ENCODE assay signal across 11 mouse cellular contexts in genomic region chr12:80290964-80291363, GRCm38 (mm10). TPM values are rescaled to one million over a fixed set of nuclear protein-coding genes. Genes with fewer than 3 reads are reported as not detected.
DNase-seq lines count a peak whose midpoint lies in the region; ATAC-seq and TF ChIP-seq lines count a peak whose summit lies in the region.
"Had no signal": no experiment of that assay in that cellular context is flagged by ENCODE, and none has a peak within 500 bp of the region (broad histone marks: within the 10 kb centered on the region; RNA-seq: fewer than 3 reads in every experiment).

No protein-coding gene starts in this region.

- H3K9me3 ChIP-seq in heart, embryonic 11.5 days (replicated peaks; ENCODE audit: control insufficient read depth, low read length): no peaks in the 10 kb centered on the region
- H3K9me3 ChIP-seq in lung, postnatal 0 days (ENCODE audit: low read length): no peaks in the 10 kb centered on the region
- H3K9me3 ChIP-seq in midbrain, embryonic 16.5 days (replicated peaks; ENCODE audit: control insufficient read depth, low read length, poor library complexity, severe bottlenecking): no peaks in the 10 kb centered on the region
- H3K9me3 ChIP-seq: G1E; heart, embryonic 13.5 days had no signal

- 69% methylated on average over 8 of the region's 8 CpGs for WGBS in heart, embryonic 11.5 days (ENCODE audit: insufficient replicate concordance)
- WGBS in lung, postnatal 0 days: 69% methylated on average over 8 of the region's 8 CpGs
- 88% methylated on average over 8 of the region's 8 CpGs for WGBS in midbrain, embryonic 16.5 days

- no peak for ATAC-seq in heart, embryonic 11.5 days (replicated peaks; ENCODE audit: insufficient number of reproducible peaks, low FRiP score, low TSS enrichment)
- peak; percentile 21; the same call in 1 of the 2 replicates for ATAC-seq in lung, postnatal 0 days
- no peak for ATAC-seq in midbrain, embryonic 16.5 days

- H3K27ac ChIP-seq in heart, embryonic 11.5 days (ENCODE audit: low read depth, low read length): no peak overlapping the region
- no peak overlapping the region for H3K27ac ChIP-seq in lung, postnatal 0 days (ENCODE audit: low read length)
- no peak overlapping the region for H3K27ac ChIP-seq in midbrain, embryonic 16.5 days (ENCODE audit: low read length)
- H3K27ac ChIP-seq: heart, embryonic 13.5 days had no signal

- no peak overlapping the region for H3K4me3 ChIP-seq in heart, embryonic 11.5 days (ENCODE audit: low read depth, low read length)
- no peak overlapping the region for H3K4me3 ChIP-seq in lung, postnatal 0 days (ENCODE audit: low read depth, low read length)
- H3K4me3 ChIP-seq in midbrain, embryonic 16.5 days (ENCODE audit: low read depth, low read length): no peak overlapping the region
- H3K4me3 ChIP-seq: heart, embryonic 13.5 days had no signal

- H3K9ac ChIP-seq in heart, embryonic 11.5 days (ENCODE audit: low read depth, low read length): no peak overlapping the region
- no peak overlapping the region for H3K9ac ChIP-seq in lung, postnatal 0 days (replicated peaks; ENCODE audit: low read depth)
- H3K9ac ChIP-seq in midbrain, embryonic 16.5 days (ENCODE audit: low read depth, low read length): no peak overlapping the region
- H3K9ac ChIP-seq: heart, embryonic 13.5 days had no signal

- H3K36me3 ChIP-seq in heart, embryonic 11.5 days (ENCODE audit: control insufficient read depth, insufficient read depth, low read length): no peaks in the 10 kb centered on the region
- H3K36me3 ChIP-seq in lung, postnatal 0 days (ENCODE audit: insufficient read depth, low read length): no peaks in the 10 kb centered on the region
- no peaks in the 10 kb centered on the region for H3K36me3 ChIP-seq in midbrain, embryonic 16.5 days (ENCODE audit: control insufficient read depth, insufficient read depth, low read length)
- H3K36me3 ChIP-seq: G1E; heart, embryonic 13.5 days had no signal

- no peaks in the 10 kb centered on the region for H3K27me3 ChIP-seq in heart, embryonic 11.5 days (ENCODE audit: control insufficient read depth, insufficient read depth, low read length)
- H3K27me3 ChIP-seq in lung, postnatal 0 days (replicated peaks; ENCODE audit: insufficient read depth, low read length): no peaks in the 10 kb centered on the region
- no peaks in the 10 kb centered on the region for H3K27me3 ChIP-seq in midbrain, embryonic 16.5 days (ENCODE audit: control insufficient read depth, insufficient read depth, low read depth, low read length)
- H3K27me3 ChIP-seq: heart, embryonic 13.5 days had no signal

- no peak overlapping the region for H3K4me2 ChIP-seq in heart, embryonic 11.5 days
- H3K4me2 ChIP-seq in lung, postnatal 0 days (replicated peaks; ENCODE audit: low read depth, low read length): no peak overlapping the region
- H3K4me2 ChIP-seq in midbrain, embryonic 16.5 days (ENCODE audit: low read length): no peak overlapping the region
- H3K4me2 ChIP-seq: heart, embryonic 13.5 days had no signal

- peak; percentile 91 for DNase-seq in heart, adult 11 months
- DNase-seq in lung, postnatal 0 days (ENCODE audit: low spot score): no peak
- no peak for DNase-seq in lung, postnatal 36 days
- DNase-seq in heart, postnatal 25 days (ENCODE audit: low spot score): peak; percentile 9
- peak; percentile 21 for DNase-seq in right cerebral cortex, postnatal 14 days
- DNase-seq in thymus, postnatal 36 days: no peak
- DNase-seq: kidney, adult 8-10 months had no signal

- no peak for TF ChIP-seq CTCF in lung, postnatal 0 days (IDR thresholded peaks at IDR 0.05)

- TF ChIP-seq EP300 in lung, postnatal 0 days (IDR thresholded peaks at IDR 0.05): no peak

- intact Hi-C loops in heart, postnatal 25 days (cut with DNase I): no loop called here

- H3K4me1 ChIP-seq in heart, embryonic 11.5 days (ENCODE audit: control insufficient read depth, insufficient read depth, low read length): peaks cover 25% of the 10 kb centered on the region
- H3K4me1 ChIP-seq in lung, postnatal 0 days (ENCODE audit: insufficient read depth, low read depth, low read length): no peaks in the 10 kb centered on the region
- no peaks in the 10 kb centered on the region for H3K4me1 ChIP-seq in midbrain, embryonic 16.5 days (ENCODE audit: control insufficient read depth, insufficient read depth, low read length)

RNA-seq across cellular contexts. Expression of gene Actn1, which starts 30.8 kb away (rescaled TPM):
- 53.2 and 54.1 TPM in 2 replicates for polyA plus RNA-seq in heart, embryonic 11.5 days (2014; fragmentation: Nextera tagmentation; extraction: Ambion mirVana)
- polyA plus RNA-seq in lung, postnatal 0 days (2015; fragmentation: Nextera tagmentation; extraction: Ambion mirVana): 30.0 and 31.0 TPM in 2 replicates
- 10 to 100 TPM; 33.9 to 38.3 TPM for total RNA-seq in heart, postnatal 25 days (2021)
- polyA plus RNA-seq in midbrain, embryonic 16.5 days (2015; fragmentation: Nextera tagmentation; extraction: Ambion mirVana): 6.3 and 6.6 TPM in 2 replicates

Comparison
In these comparisons a context has a peak if more than half of its experiments do, and no peak if none do; other contexts are left out.
1. DNase-seq: peak in heart, adult 11 months (single experiment), heart, postnatal 25 days (single experiment) and right cerebral cortex, postnatal 14 days (single experiment); none in lung, postnatal 0 days (single experiment), lung, postnatal 36 days (single experiment) and thymus, postnatal 36 days (0 of 2).